Mouse (Mus musculus) intestine, embryonic 14.5 days (tissue): ENCODE results near the gene Ccsap. TPM values are rescaled to one million over a fixed set of nuclear protein-coding genes. Genes with fewer than 3 reads are reported as not detected.

Experiments
- ATAC-seq: fragments of 200-750 bp; cut with Nextera tagmentation; replicated peaks from 2 replicates; pipeline ENCODE4 v1.8.0; 2017; ENCODE audit warnings: low read depth, moderate number of reproducible peaks, moderate TSS enrichment, moderate library complexity; ENCODE audit not compliant: low FRiP score, low TSS enrichment
- DNase-seq: peaks from one replicate; pipeline ENCODE4 v3.0.0-alpha.2; 2018; ENCODE audit warnings: low spot score
- H3K27ac ChIP-seq: fragments of 300-500 bp; sonication (generic); 2 replicates; pipeline ENCODE4 v1.5.1; 2014; ENCODE audit warnings: low read depth, mild to moderate bottlenecking, control low read depth
- H3K27me3 ChIP-seq: fragments of 300-500 bp; sonication (generic); replicated peaks from 2 replicates; pipeline ENCODE4 v1.6.1; 2014; ENCODE audit warnings: low read length, control low read depth; ENCODE audit not compliant: control insufficient read depth, insufficient read depth
- H3K36me3 ChIP-seq: fragments of 300-500 bp; sonication (generic); 2 replicates; pipeline ENCODE4 v1.6.1; 2014; ENCODE audit warnings: low read length, control low read depth; ENCODE audit not compliant: control insufficient read depth, insufficient read depth
- H3K4me1 ChIP-seq: fragments of 300-500 bp; sonication (generic); replicated peaks from 2 replicates; pipeline ENCODE4 v1.6.1; 2014; ENCODE audit warnings: low read length, control low read depth, mixed read lengths; ENCODE audit not compliant: control insufficient read depth, insufficient read depth
- H3K4me2 ChIP-seq: fragments of 300-500 bp; sonication (generic); 2 replicates; pipeline ENCODE4 v1.6.1; 2014; ENCODE audit warnings: low read length
- H3K4me3 ChIP-seq: fragments of 300-500 bp; sonication (generic); 2 replicates; pipeline ENCODE4 v1.5.1; 2014; ENCODE audit warnings: low read depth, low read length, control low read depth, mixed read lengths
- H3K9ac ChIP-seq: fragments of 300-500 bp; sonication (generic); 2 replicates; pipeline ENCODE4 v1.6.1; 2014; ENCODE audit warnings: mild to moderate bottlenecking, low read length
- H3K9me3 ChIP-seq: fragments of 300-500 bp; sonication (generic); 2 replicates; pipeline ENCODE4 v1.6.1; 2016; ENCODE audit warnings: low read length, control low read depth; ENCODE audit not compliant: control insufficient read depth
- WGBS: fragments of 180-500 bp; shearing (Covaris S2); extraction: QIAGEN DNeasy Blood & Tissue Kit; methylation state at CpG from one replicate; pipeline ENCODE4 v1.1.7; 2014; 5-methylcytosine and 5-hydroxymethylcytosine counted together
- polyA plus RNA-seq: library from polyadenylated mRNA; unstranded; fragments of >200 nt; fragmentation: Nextera tagmentation; extraction: Ambion mirVana; gene quantifications from 2 replicates; pipeline ENCODE4 v1.2.1, GENCODE M21; 2014

The Ccsap gene
- polyA plus RNA-seq, 1 experiment from 2014 or later = 3.2 TPM

DNA sequence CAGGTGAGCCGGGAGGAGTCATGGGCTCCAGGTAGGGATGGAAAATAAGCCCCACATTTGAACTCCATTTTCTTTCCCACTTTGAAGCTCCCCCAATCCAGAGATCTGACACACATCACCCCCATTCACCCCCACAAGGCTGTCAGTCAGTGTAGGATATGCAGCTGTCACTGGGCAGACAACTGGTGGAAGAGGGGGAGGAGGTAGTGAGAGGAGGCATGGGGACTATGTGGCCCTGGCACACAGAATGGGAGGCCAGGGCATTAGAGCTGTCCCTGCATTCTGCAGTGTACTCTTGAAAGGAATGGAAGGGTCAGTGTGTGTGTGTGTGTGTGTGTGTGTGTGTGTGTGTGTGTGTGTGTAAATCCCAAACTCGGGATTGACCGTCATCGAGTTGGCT, 35.2 kb upstream of the Ccsap start:
- no peak overlapping the region for H3K27ac ChIP-seq
- 0 out of 2 replicates have a peak, but pooled peaks cover 6% of the 10 kb centered on the region for H3K4me1 ChIP-seq
- no peak for DNase-seq
- no peak overlapping the region for H3K9ac ChIP-seq
- no peaks in the 10 kb centered on the region for H3K9me3 ChIP-seq
- no peak for ATAC-seq
- H3K36me3 ChIP-seq = peaks cover 15% of the 10 kb centered on the region
- H3K4me2 ChIP-seq = no peak overlapping the region
- H3K27me3 ChIP-seq = peaks cover 67% of the 10 kb centered on the region
- 78% methylated on average over 4 of the region's 4 CpGs for WGBS
- H3K4me3 ChIP-seq = no peak overlapping the region

DNA sequence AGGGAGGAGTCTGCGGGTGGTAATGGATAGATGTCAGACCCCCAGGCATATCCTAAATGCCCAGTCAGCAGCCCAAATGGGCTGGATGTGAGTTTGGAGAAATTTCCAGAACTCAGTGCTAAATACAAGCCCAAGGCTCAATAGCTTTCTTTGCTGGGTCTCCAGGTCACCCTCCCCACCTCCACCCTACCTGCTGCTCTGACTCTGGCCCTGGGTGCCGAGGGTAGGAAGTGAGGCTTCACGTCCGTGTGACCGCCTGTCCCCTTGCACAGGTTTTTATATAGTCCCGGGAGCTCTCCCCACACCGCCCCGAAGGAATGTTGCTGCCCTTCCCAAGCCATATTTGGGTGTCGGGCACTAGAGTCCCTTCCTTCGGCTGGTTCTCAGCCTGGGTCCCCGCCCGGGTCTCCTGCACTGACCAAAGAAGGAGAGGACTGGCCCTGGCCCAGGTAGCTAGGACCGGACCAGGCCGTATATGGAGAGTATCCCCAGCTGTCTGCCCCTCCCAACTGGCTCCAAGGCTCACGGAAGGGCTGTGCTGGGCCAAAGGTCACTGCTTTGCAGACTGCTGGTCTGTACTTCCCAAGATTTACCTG, 34.6 kb upstream of the Ccsap start, which contains the start of gene Acta1:
Acta1 (minus strand) TSS at position 250 of the 596 bp plus-strand sequence.
- H3K27ac ChIP-seq = no peak within 1 kb of the TSS
- H3K4me1 ChIP-seq = 0 out of 2 replicates have a peak, but pooled peaks cover 6% of the 10 kb centered on the region
- no peak within 1 kb of the TSS for H3K4me3 ChIP-seq
- H3K4me2 ChIP-seq = no peak within 1 kb of the TSS
- DNase-seq (no peak), ATAC-seq (no peak)
- H3K36me3 ChIP-seq = peaks cover 9% of the 10 kb centered on the region; the same call in 1 of the 2 replicates
- peaks cover 71% of the 10 kb centered on the region for H3K27me3 ChIP-seq
- 13% methylated on average over 15 of the region's 15 CpGs for WGBS
- H3K9me3 ChIP-seq = no peaks in the 10 kb centered on the region
- H3K9ac ChIP-seq = no peak within 1 kb of the TSS

DNA sequence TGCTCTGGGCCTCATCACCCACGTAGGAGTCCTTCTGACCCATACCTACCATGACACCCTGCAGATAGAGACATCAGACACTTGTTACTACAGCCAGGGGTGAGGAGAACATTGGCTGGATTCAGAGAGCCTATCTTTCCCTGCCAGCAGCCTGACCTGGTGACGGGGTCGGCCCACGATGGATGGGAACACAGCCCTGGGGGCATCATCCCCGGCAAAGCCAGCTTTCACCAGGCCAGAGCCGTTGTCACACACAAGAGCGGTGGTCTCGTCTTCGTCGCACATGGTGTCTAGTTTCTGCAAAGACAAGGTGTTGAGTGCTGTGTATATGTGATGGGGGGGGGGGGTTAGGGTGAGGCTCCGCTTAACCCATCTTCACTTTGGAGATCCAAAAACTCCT, 33.4 kb upstream of the Ccsap start:
- peaks cover 71% of the 10 kb centered on the region for H3K27me3 ChIP-seq
- 75% methylated on average over 11 of the region's 11 CpGs for WGBS
- H3K4me3 ChIP-seq = no peak overlapping the region

DNA sequence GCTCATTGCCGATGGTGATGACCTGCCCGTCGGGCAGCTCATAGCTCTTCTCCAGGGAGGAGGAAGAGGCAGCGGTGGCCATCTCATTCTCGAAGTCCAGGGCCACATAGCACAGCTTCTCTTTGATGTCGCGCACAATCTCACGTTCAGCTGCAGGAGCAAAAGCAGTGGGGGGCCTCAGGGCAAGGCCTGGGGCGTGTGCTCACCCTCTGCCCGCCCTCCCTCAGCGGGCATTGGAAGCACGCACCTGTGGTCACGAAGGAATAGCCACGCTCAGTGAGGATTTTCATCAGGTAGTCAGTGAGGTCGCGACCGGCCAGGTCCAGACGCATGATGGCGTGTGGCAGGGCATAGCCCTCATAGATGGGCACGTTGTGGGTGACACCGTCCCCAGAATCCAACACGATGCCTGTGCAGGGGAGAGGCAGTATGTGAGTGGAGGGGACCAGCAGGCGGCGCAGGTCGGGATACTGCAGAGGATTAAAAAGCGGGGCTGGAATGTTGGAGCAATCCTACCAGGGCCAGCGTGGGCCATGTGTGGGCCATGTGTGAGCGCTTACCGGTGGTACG, 32.7 kb upstream of the Ccsap start:
- ATAC-seq = no peak
- 0 out of 2 replicates have a peak, but pooled peaks cover 6% of the 10 kb centered on the region for H3K4me1 ChIP-seq
- no peak for DNase-seq
- no peak overlapping the region for H3K4me3 ChIP-seq
- H3K4me2 ChIP-seq = peak overlapping the region; percentile 37
- H3K9ac ChIP-seq = no peak overlapping the region
- H3K9me3 ChIP-seq = no peaks in the 10 kb centered on the region
- H3K27ac ChIP-seq = no peak overlapping the region
- WGBS = 11% methylated on average over 30 of the region's 30 CpGs
- H3K36me3 ChIP-seq = no peaks in the 10 kb centered on the region
- peaks cover 71% of the 10 kb centered on the region for H3K27me3 ChIP-seq

More for the DNA sequence above, 33.4 kb upstream of the Ccsap start:
- no peak for DNase-seq
- Histone ChIP-seq H3K9me3 (no peaks in the 10 kb centered on the region), H3K9ac (no peak overlapping the region), H3K27ac (no peak overlapping the region), H3K4me2 (no peak overlapping the region), H3K4me1 (0 out of 2 replicates have a peak, but pooled peaks cover 6% of the 10 kb centered on the region), H3K36me3 (no peaks in the 10 kb centered on the region)
- no peak for ATAC-seq

- Histone ChIP-seq H3K9me3 (no peaks in the 10 kb centered on the region), H3K27me3 (peaks cover 70% of the 10 kb centered on the region), H3K4me1 (0 out of 2 replicates have a peak, but pooled peaks cover 6% of the 10 kb centered on the region), H3K27ac (no peak overlapping the region), H3K4me2 (peak overlapping the region; percentile 37), H3K4me3 (peak overlapping the region; percentile 8; the same call in 1 of the 2 replicates), H3K9ac (no peak overlapping the region), H3K36me3 (no peaks in the 10 kb centered on the region)
- DNase-seq (no peak), ATAC-seq (no peak)
- WGBS = 2% methylated on average over 49 of the region's 49 CpGs
Observed at GRCm38 (mm10) chr8:123891883-123892585, 32.0 kb upstream of the Ccsap start.

DNA sequence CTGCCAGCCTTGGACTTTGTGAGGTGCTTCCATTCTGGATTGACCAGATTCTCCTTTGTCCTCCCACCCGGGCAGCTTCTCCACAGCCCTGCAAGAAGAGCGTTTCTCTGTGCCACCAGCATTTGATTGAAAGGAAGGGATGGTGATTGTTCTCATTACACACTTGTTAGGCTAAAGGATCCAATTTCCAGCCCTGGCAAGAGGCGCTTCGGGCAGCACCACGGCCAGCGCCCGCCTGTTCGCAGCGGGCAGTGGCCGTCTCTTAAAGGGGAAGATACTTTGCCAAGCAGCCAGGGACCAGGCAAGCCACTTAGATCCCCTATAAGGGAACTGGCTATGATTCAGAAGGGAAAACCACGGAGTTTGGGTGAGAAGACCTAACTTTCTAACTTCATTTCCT, 31.3 kb upstream of the Ccsap start:
- H3K4me3 ChIP-seq = peak overlapping the region; percentile 8; the same call in 1 of the 2 replicates
- WGBS = 1% methylated on average over 11 of the region's 11 CpGs
- no peaks in the 10 kb centered on the region for H3K9me3 ChIP-seq
- no peak overlapping the region for H3K27ac ChIP-seq
- 0 out of 2 replicates have a peak, but pooled peaks cover 6% of the 10 kb centered on the region for H3K4me1 ChIP-seq
- H3K4me2 ChIP-seq = peak overlapping the region; percentile 37
- ATAC-seq (no peak), DNase-seq (peak; percentile 85)
- H3K9ac ChIP-seq = no peak overlapping the region
- no peaks in the 10 kb centered on the region for H3K36me3 ChIP-seq
- peaks cover 70% of the 10 kb centered on the region for H3K27me3 ChIP-seq

- H3K4me3 ChIP-seq = no peak overlapping the region
- H3K9ac ChIP-seq = no peak overlapping the region
- H3K27me3 ChIP-seq = peaks cover 64% of the 10 kb centered on the region
- WGBS = 76% methylated on average over 4 of the region's 4 CpGs
- H3K36me3 ChIP-seq = no peaks in the 10 kb centered on the region
- 0 out of 2 replicates have a peak, but pooled peaks cover 6% of the 10 kb centered on the region for H3K4me1 ChIP-seq
- ATAC-seq = no peak
- no peaks in the 10 kb centered on the region for H3K9me3 ChIP-seq
- no peak overlapping the region for H3K27ac ChIP-seq
- H3K4me2 ChIP-seq = no peak overlapping the region
- DNase-seq = no peak
Observed at GRCm38 (mm10) chr8:123889797-123890196, 29.8 kb upstream of the Ccsap start.

DNA sequence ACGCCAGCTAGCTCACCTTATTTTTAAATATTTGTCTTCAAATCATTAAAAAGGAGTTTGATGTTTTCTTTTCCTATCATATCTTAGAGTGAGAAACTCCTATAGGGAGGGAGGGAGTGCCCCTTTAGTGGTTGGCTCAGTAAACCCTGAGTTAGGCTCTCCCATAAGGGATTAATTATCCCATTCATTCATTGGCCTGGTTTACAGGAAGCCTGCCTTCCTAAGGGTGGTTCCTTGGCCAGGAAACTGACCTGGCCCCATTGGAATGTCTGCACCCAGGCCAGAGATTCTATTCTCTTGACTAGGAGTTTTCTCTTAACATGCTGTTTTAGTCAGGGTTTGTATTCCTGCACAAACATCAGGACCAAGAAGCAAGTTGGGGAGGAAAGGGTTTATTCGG, 27.9 kb upstream of the Ccsap start:
- H3K9ac ChIP-seq = no peak overlapping the region
- peaks cover 45% of the 10 kb centered on the region for H3K27me3 ChIP-seq
- DNase-seq = no peak
- no peak overlapping the region for H3K27ac ChIP-seq
- H3K4me3 ChIP-seq = no peak overlapping the region
- no peak overlapping the region for H3K4me2 ChIP-seq
- H3K36me3 ChIP-seq = no peaks in the 10 kb centered on the region
- 78% methylated on average over 2 of the region's 2 CpGs for WGBS
- 0 out of 2 replicates have a peak, but pooled peaks cover 6% of the 10 kb centered on the region for H3K4me1 ChIP-seq
- no peaks in the 10 kb centered on the region for H3K9me3 ChIP-seq
- ATAC-seq = no peak
